Comparison of ENCODE assay signal across 9 mouse cellular contexts in genomic region chrX:73635425-73635824, GRCm38 (mm10). TPM values are rescaled to one million over a fixed set of nuclear protein-coding genes. Genes with fewer than 3 reads are reported as not detected.
DNase-seq lines count a peak whose midpoint lies in the region; ATAC-seq lines count a peak whose summit lies in the region.
"Had no signal": no experiment of that assay in that cellular context is flagged by ENCODE, and none has a peak within 500 bp of the region (broad histone marks: within the 10 kb centered on the region; RNA-seq: fewer than 3 reads in every experiment).

No protein-coding gene starts in this region.

- H3K36me3 ChIP-seq in lung, embryonic 15.5 days: no peaks in the 10 kb centered on the region
- H3K36me3 ChIP-seq in forebrain, embryonic 13.5 days (ENCODE audit: poor library complexity, severe bottlenecking): no peaks in the 10 kb centered on the region
- H3K36me3 ChIP-seq in limb, embryonic 11.5 days (ENCODE audit: control insufficient read depth, insufficient read depth, low read length): no peaks in the 10 kb centered on the region
- H3K36me3 ChIP-seq in stomach, embryonic 14.5 days (ENCODE audit: control insufficient read depth, insufficient read depth, low read length): no peaks in the 10 kb centered on the region

- DNase-seq in lung, postnatal 10 days: no peak
- peak; percentile 43 for DNase-seq in limb, embryonic 11.5 days (ENCODE audit: low spot score)
- DNase-seq in cerebellum, postnatal 14 days: no peak
- no peak for DNase-seq in natural killer cell, adult 2 months (ENCODE audit: low spot score in 2 of 2)
- no peak for DNase-seq in MN1 (ENCODE audit: low spot score)

- peak overlapping the region; percentile 41 for H3K4me2 ChIP-seq in lung, embryonic 15.5 days
- H3K4me2 ChIP-seq in forebrain, embryonic 13.5 days: peak overlapping the region; percentile 40
- peak overlapping the region; percentile 37 for H3K4me2 ChIP-seq in limb, embryonic 11.5 days (ENCODE audit: low read depth, severe bottlenecking)
- peak overlapping the region; percentile 26; the same call in 1 of the 2 replicates for H3K4me2 ChIP-seq in stomach, embryonic 14.5 days (replicated peaks; ENCODE audit: low read depth, low read length)

- H3K4me1 ChIP-seq in lung, embryonic 15.5 days: peaks cover 9% of the 10 kb centered on the region
- peaks cover 11% of the 10 kb centered on the region for H3K4me1 ChIP-seq in forebrain, embryonic 13.5 days
- H3K4me1 ChIP-seq in limb, embryonic 11.5 days (ENCODE audit: control insufficient read depth, insufficient read depth, low read length): no peaks in the 10 kb centered on the region
- H3K4me1 ChIP-seq in stomach, embryonic 14.5 days (ENCODE audit: control insufficient read depth, insufficient read depth, low read length): no peaks in the 10 kb centered on the region

- WGBS in lung, embryonic 15.5 days: 20% methylated on average over 15 of the region's 19 CpGs
- 13% methylated on average over 16 of the region's 19 CpGs for WGBS in forebrain, embryonic 13.5 days
- WGBS in limb, embryonic 11.5 days: 27% methylated on average over 18 of the region's 19 CpGs
- WGBS in stomach, embryonic 14.5 days: 32% methylated on average over 18 of the region's 19 CpGs

- H3K9ac ChIP-seq in lung, embryonic 15.5 days: no peak overlapping the region
- no peak overlapping the region for H3K9ac ChIP-seq in forebrain, embryonic 13.5 days
- no peak overlapping the region for H3K9ac ChIP-seq in limb, embryonic 11.5 days (ENCODE audit: low read length)
- no peak overlapping the region for H3K9ac ChIP-seq in stomach, embryonic 14.5 days (replicated peaks; ENCODE audit: low read depth, low read length)

- H3K4me3 ChIP-seq in lung, embryonic 15.5 days: 0 out of 2 replicates have a peak overlapping the region, but pooled peaks have one; percentile 5
- peak overlapping the region; percentile 9 for H3K4me3 ChIP-seq in forebrain, embryonic 13.5 days
- no peak overlapping the region for H3K4me3 ChIP-seq in limb, embryonic 11.5 days (ENCODE audit: low read depth, low read length)
- H3K4me3 ChIP-seq in stomach, embryonic 14.5 days (ENCODE audit: low read depth, low read length): no peak overlapping the region

- H3K27me3 ChIP-seq in lung, embryonic 15.5 days: peaks cover 45% of the 10 kb centered on the region
- peaks cover 58% of the 10 kb centered on the region for H3K27me3 ChIP-seq in forebrain, embryonic 13.5 days
- H3K27me3 ChIP-seq in limb, embryonic 11.5 days (ENCODE audit: control insufficient read depth, insufficient read depth, low read length): peaks cover 20% of the 10 kb centered on the region
- peaks cover 7% of the 10 kb centered on the region; the same call in 1 of the 2 replicates for H3K27me3 ChIP-seq in stomach, embryonic 14.5 days (ENCODE audit: control insufficient read depth, insufficient read depth, low read length)

- ATAC-seq in lung, embryonic 15.5 days (ENCODE audit: borderline replicate concordance, extremely low read depth, low FRiP score, low TSS enrichment): no peak; the same call in 1 of the 2 replicates
- no peak for ATAC-seq in forebrain, embryonic 13.5 days
- no peak for ATAC-seq in limb, embryonic 11.5 days (ENCODE audit: insufficient number of reproducible peaks, low FRiP score, low TSS enrichment, low read depth)
- ATAC-seq in stomach, embryonic 14.5 days (ENCODE audit: insufficient number of reproducible peaks, insufficient read depth, low FRiP score, low read depth): no peak

- no peak overlapping the region for H3K27ac ChIP-seq in lung, embryonic 15.5 days
- H3K27ac ChIP-seq in forebrain, embryonic 13.5 days: no peak overlapping the region
- no peak overlapping the region for H3K27ac ChIP-seq in limb, embryonic 11.5 days (replicated peaks; ENCODE audit: low read depth, low read length)
- no peak overlapping the region for H3K27ac ChIP-seq in stomach, embryonic 14.5 days (ENCODE audit: low read length)

- no peaks in the 10 kb centered on the region for H3K9me3 ChIP-seq in lung, embryonic 15.5 days
- no peaks in the 10 kb centered on the region for H3K9me3 ChIP-seq in forebrain, embryonic 13.5 days (replicated peaks)
- no peaks in the 10 kb centered on the region; the same call in 1 of the 2 replicates for H3K9me3 ChIP-seq in limb, embryonic 11.5 days (ENCODE audit: control insufficient read depth, low read length)
- H3K9me3 ChIP-seq in stomach, embryonic 14.5 days (ENCODE audit: control insufficient read depth, low read depth, low read length): no peaks in the 10 kb centered on the region

RNA-seq across cellular contexts. Expression of gene Dusp9, which starts 3.8 kb away (rescaled TPM):
- polyA plus RNA-seq in lung, embryonic 15.5 days (2015; fragmentation: Nextera tagmentation; extraction: Ambion mirVana): 11.1 and 13.0 TPM in 2 replicates
- 0.90 and 1.5 TPM in 2 replicates for polyA plus RNA-seq in forebrain, embryonic 13.5 days (2015; fragmentation: Nextera tagmentation; extraction: Ambion mirVana)
- polyA plus RNA-seq in limb, embryonic 11.5 days (2014; fragmentation: Nextera tagmentation; extraction: Ambion mirVana): 22.0 and 28.4 TPM in 2 replicates
- 5.0 and 7.3 TPM in 2 replicates for polyA plus RNA-seq in stomach, embryonic 14.5 days (2014; fragmentation: Nextera tagmentation; extraction: Ambion mirVana)
- polyA plus RNA-seq: liver, adult 2 months had no signal

RNA-seq across cellular contexts. Expression of gene Pnck, which starts 24.5 kb away (rescaled TPM):
- polyA plus RNA-seq in lung, embryonic 15.5 days (2015; fragmentation: Nextera tagmentation; extraction: Ambion mirVana): 15.7 and 16.1 TPM in 2 replicates
- 57.5 and 66.5 TPM in 2 replicates for polyA plus RNA-seq in forebrain, embryonic 13.5 days (2015; fragmentation: Nextera tagmentation; extraction: Ambion mirVana)
- 12.3 and 13.1 TPM in 2 replicates for polyA plus RNA-seq in limb, embryonic 11.5 days (2014; fragmentation: Nextera tagmentation; extraction: Ambion mirVana)
- 27.0 and 27.7 TPM in 2 replicates for polyA plus RNA-seq in stomach, embryonic 14.5 days (2014; fragmentation: Nextera tagmentation; extraction: Ambion mirVana)

RNA-seq across cellular contexts. Expression of gene Slc6a8, which starts 37.5 kb away (rescaled TPM):
- 6.2 and 6.6 TPM in 2 replicates for polyA plus RNA-seq in lung, embryonic 15.5 days (2015; fragmentation: Nextera tagmentation; extraction: Ambion mirVana)
- 6.2 and 6.4 TPM in 2 replicates for polyA plus RNA-seq in forebrain, embryonic 13.5 days (2015; fragmentation: Nextera tagmentation; extraction: Ambion mirVana)
- polyA plus RNA-seq in limb, embryonic 11.5 days (2014; fragmentation: Nextera tagmentation; extraction: Ambion mirVana): 7.7 and 8.3 TPM in 2 replicates
- 11.0 and 12.2 TPM in 2 replicates for polyA plus RNA-seq in stomach, embryonic 14.5 days (2014; fragmentation: Nextera tagmentation; extraction: Ambion mirVana)

Comparison
In these comparisons a context has a peak if more than half of its experiments do, and no peak if none do; other contexts are left out.
1. H3K4me3 ChIP-seq: peak in lung, embryonic 15.5 days (single experiment) and forebrain, embryonic 13.5 days (single experiment); none in limb, embryonic 11.5 days (single experiment) and stomach, embryonic 14.5 days (single experiment).
2. Peak in every context shown above with its lines, with median percentiles within 50 percentile points of each other: H3K4me2 ChIP-seq.